Mouse (Mus musculus) cortical plate, adult 2 months (tissue): Measurements from ENCODE around the gene Wdr83os.

Experiments used
- CTCF ChIP-seq: fragments of 200-500 bp; IDR thresholded peaks from 2 replicates; pipeline ENCODE4 v1.5.1; 2011; ENCODE audit warnings: mild to moderate bottlenecking, control low read depth, low read length; ENCODE audit not compliant: insufficient read depth; ENCODE audit errors: extremely low read depth
- POLR2A ChIP-seq: fragments of 200-500 bp; IDR thresholded peaks from 2 replicates; pipeline ENCODE4 v1.6.1; 2011; ENCODE audit warnings: mild to moderate bottlenecking, low read length, control low read depth; ENCODE audit not compliant: insufficient read depth; ENCODE audit errors: extremely low read depth

DNA sequence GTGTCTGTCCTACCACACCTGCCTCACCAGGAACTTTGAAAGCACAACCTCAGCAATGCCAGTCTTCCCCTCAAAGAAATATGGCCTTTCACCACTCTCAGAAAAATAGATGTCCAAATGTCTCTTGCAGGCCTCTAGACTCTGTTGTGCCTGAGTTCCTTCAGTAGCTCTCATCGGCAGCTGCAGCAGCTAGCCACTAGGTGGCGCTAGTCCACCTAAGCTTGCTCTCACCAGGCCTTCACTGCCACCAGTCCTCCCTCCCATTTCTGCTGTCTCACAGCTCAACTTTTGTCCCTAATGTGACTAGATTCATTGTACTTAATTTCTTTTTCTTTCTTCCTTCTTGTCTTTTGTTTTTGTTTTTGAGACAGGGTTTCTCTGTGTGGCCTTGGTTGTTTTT, 3.5 kb upstream of the Wdr83os start:
- TF ChIP-seq POLR2A: no peak
- TF ChIP-seq CTCF: peak; percentile 94
